Mouse (Mus musculus) cerebellum, adult 18-20 months (tissue): Measurements from ENCODE around the gene Lrrc15.

ENCODE experiments used
- DNase-seq, 2 experiments: peaks; one replicate each; pipeline ENCODE4 v3.0.0; 2021

Lrrc15 gene

DNA sequence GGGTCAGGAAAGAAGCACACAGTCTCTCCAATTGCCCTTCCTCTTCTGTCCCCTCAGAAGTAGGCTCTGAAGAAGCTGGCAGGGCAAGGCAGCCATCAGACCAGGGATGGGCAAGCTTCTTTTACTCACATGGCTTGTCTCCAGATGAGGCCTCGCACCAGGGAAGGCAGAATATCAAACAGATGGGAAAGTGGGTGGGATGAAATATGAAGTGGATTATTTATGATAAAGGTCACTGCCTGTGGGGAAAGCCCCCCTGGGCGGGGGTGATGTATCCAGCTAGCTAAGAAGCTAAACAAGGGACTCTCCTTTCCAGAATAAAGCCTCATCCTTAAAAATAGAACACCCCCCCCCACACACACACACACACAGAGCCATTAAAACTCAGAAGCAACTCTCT is 47.5 kb downstream of the Lrrc15 start:
- DNase-seq = peak in 1 of 2 experiments; percentile 10

DNA sequence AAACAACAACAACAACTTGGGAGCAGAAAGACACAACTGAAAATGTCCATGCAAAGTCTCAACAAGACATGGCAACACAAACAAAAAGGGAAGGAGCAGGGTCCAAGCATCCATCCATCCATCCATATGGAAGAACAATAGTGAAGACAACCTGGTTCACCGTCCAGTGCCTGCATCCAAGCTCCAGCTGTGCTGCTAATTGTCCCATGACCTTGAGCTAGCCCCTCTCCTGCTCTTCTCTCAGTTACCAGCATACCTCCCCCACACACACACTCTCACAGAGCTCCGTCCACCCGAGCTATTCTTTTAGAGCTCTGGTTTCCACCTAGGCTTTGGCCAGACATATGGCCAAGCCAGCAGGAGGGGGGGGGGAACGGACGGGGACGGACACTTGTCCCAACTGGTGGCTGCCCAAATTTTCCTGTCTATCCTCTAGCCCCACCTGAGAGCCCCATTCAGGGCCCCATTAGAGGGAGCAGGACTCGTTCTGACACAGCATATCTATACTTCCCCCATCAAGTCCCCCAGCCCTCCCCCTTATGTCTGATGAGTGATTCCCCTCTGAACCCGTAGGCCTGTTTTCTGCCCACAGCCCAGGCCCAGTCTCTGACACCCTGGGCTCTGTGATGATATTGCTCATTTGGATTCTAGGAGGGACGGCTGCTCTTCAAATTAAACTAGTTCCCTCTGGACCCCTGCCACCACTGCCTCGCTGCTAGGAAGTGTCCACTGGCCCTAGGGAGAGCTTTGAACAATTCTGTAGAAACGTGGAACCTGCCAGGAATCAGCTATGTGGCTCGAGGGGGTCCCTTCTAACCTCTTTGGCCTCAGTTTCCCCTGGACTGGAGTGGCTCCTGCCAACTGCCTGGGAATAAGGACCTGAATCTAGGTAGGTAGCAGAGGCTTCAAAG is 48.2 kb downstream of the Lrrc15 start:
- peak in 1 of 2 experiments; percentile 16 for DNase-seq

DNA sequence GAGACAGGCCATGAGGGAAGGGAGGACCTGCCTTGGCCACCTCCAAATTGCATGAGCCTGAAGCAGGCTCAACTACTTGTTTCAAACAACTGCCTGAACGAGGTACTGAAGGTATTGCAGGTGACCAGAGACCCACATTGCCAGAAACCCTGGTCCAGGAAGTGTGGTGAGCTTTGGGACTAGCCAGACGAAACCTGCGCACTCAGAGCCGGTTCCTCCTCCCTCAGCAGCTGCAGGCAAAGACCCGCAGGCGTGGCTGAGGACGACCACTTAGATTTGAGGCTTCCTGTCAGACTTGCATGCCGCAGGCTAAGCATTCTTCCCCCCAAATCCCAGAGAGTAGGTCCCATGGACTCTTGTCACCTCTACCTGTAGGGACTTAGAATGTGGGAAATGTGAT is 49.0 kb downstream of the Lrrc15 start:
- no peak for DNase-seq

DNA sequence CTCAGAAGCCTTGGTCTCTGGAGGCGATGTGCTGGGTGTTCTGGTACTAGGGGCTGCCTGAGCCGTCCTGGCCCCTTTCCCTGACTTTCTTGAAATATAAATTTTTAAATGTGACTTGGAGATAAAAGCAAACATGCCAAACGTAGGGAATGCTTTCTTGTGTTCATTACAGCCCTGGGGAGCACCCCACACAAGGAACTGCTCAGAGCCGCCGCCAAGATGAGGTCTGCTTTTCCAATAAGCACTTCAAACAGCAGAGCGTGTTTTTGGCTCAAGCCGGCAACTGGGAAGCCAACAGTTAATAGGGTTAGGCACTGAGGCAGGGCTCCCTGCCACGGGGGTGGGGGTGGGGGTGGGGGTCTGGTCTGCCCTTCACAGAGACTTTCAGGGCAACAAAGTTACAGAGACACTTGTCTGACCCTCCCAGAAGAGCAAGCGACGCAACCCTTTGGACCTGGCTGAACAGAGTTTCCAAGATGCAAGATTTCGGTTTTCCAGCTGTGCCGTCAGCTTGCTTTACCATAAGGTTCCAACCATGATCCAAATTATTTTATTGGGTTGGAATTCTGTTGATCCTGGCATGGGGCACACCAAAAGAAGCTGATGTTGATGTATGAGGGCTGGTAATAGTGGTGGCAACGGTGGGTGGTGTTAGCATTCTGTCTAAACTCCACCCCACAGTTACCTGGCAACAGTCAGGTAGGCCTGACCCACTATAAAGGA is 51.0 kb downstream of the Lrrc15 start:
- DNase-seq = no peak

DNA sequence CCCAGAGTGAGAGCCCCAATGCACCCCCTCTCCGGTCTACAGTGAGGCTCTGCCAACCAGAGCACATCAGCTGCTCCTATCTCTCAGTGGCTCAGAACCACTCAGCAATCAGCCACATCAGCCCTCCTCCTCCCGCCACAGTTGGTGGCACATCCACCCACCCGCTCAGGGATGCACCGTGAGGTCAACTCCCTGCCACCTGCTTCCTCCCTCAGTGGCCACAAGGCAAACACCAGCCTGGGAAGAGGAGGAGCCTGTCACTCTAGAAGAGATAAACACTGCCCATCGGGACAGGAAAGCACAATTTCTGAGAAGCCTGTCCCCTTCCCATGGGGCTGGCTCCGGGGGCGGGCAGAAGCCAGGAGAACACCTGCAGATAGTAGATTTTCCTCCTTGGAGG is 55.7 kb downstream of the Lrrc15 start:
- no peak for DNase-seq

DNA sequence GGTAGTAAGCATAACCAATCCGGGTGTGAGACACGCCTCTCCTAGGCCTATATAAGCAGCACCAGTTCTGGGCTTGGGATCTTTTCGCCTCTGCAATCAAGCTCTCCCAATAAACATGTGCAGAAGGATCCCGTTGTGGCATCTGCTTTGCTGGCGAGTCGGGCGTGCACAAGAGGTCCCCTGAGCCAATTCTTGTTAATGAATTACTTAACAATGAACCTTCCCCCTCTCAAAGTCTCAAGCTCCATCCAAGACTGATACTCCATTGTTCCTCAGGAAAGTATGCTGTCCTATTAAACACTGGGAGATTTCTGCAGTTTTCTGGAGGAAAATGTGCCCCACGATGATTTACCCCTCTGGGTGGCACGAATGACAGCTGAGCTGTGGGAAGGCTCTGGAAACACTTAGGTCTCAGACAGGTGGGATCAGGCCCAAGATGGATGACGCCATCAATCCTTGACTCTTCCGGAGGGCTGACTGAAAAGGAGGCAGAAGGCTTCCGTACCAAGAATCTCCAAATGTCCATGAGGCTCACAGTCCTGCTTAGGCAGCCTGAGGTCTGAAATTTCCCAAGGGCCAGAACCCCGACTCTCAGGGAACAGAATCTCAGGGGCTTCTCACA is 61.8 kb downstream of the Lrrc15 start:
- DNase-seq = no peak
